9 mouse cellular contexts compared by ENCODE assay signal in the genomic region with DNA sequence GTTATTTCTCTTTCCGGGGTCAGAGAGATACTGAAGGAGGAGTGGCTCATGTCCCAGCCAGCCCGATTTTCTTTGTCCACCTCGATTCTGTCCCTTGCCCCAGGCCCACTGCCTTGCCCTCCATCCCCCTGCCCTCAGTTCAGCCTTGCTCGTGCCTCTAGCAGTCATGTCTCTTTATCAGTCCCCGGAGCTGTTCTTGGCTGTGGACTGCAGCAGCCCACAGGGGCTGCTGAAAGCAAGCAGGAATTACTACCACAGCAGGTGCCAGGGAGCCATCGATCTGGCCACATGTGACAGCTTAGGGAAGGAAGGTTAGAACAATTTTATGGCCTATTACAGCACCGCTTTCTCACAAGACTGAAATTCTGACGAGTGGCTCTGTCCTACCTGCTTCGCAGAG.
DNase-seq lines count a peak whose midpoint lies in the region; ATAC-seq lines count a peak whose summit lies in the region.
"Had no signal": no experiment of that assay in that cellular context is flagged by ENCODE, and none has a peak within 500 bp of the region (broad histone marks: within the 10 kb centered on the region; RNA-seq: fewer than 3 reads in every experiment).

No protein-coding gene starts in this region.

- no peaks in the 10 kb centered on the region for H3K36me3 ChIP-seq in heart, embryonic 15.5 days
- H3K36me3 ChIP-seq in limb, embryonic 15.5 days: no peaks in the 10 kb centered on the region

- intact Hi-C loops in heart, postnatal 14 days (cut with DNase I): loop anchor here (5.0 kb wide), 1 partner anchor 342 kb away; no protein-coding TSS in a partner anchor

- peak overlapping the region; percentile 49 for H3K4me2 ChIP-seq in heart, embryonic 15.5 days
- peak overlapping the region; percentile 27 for H3K4me2 ChIP-seq in limb, embryonic 15.5 days

- no peak overlapping the region for H3K9ac ChIP-seq in heart, embryonic 15.5 days
- no peak overlapping the region for H3K9ac ChIP-seq in limb, embryonic 15.5 days

- no peak for ATAC-seq in heart, embryonic 15.5 days (replicated peaks; ENCODE audit: insufficient number of reproducible peaks, insufficient read depth, low FRiP score, low read depth)
- ATAC-seq in limb, embryonic 15.5 days (ENCODE audit: insufficient number of reproducible peaks, low FRiP score, low TSS enrichment, low read depth): no peak

- H3K9me3 ChIP-seq in heart, embryonic 15.5 days (replicated peaks): no peaks in the 10 kb centered on the region
- H3K9me3 ChIP-seq in limb, embryonic 15.5 days: no peaks in the 10 kb centered on the region

- 42% methylated on average over 9 of the region's 9 CpGs for WGBS in heart, embryonic 15.5 days
- 23% methylated on average over 9 of the region's 9 CpGs for WGBS in limb, embryonic 15.5 days

- DNase-seq in heart, postnatal 14 days: no peak
- peak; percentile 15 for DNase-seq in 3134 (ENCODE audit: extremely low read depth, insufficient read length, low spot score)
- no peak for DNase-seq in thymus, adult 18-20 months
- DNase-seq in spleen, postnatal 14 days (ENCODE audit: low spot score in 2 of 2): no peak
- DNase-seq in spleen, postnatal 4 days (ENCODE audit: low spot score in 2 of 2): no peak
- DNase-seq: cerebellum, adult 11-12 months had no signal

- H3K4me1 ChIP-seq in heart, embryonic 15.5 days (replicated peaks): no peaks in the 10 kb centered on the region
- no peaks in the 10 kb centered on the region for H3K4me1 ChIP-seq in brown adipose tissue, adult 24 weeks (ENCODE audit: control insufficient read depth, insufficient read depth, insufficient read length, low read length)
- peaks cover 11% of the 10 kb centered on the region for H3K4me1 ChIP-seq in limb, embryonic 15.5 days

- H3K27ac ChIP-seq in heart, embryonic 15.5 days: no peak overlapping the region
- no peak overlapping the region for H3K27ac ChIP-seq in brown adipose tissue, adult 24 weeks (replicated peaks; ENCODE audit: low read depth, low read length)
- H3K27ac ChIP-seq in limb, embryonic 15.5 days: no peak overlapping the region

- peak overlapping the region; percentile 32 for H3K4me3 ChIP-seq in heart, embryonic 15.5 days
- peak overlapping the region; percentile 38; the same call in 1 of the 2 replicates for H3K4me3 ChIP-seq in brown adipose tissue, adult 24 weeks (ENCODE audit: insufficient read depth, low read depth, low read length)
- peak overlapping the region; percentile 30 for H3K4me3 ChIP-seq in limb, embryonic 15.5 days

- no peaks in the 10 kb centered on the region for H3K27me3 ChIP-seq in heart, embryonic 15.5 days
- no peaks in the 10 kb centered on the region; the same call in 1 of the 2 replicates for H3K27me3 ChIP-seq in limb, embryonic 15.5 days
